Mouse (Mus musculus): ENCODE results near the gene Myof.

- TF ChIP-seq CTCF (conservative IDR thresholded peaks at IDR 0.05; ENCODE audit: insufficient read depth, insufficient read length, low read depth, low read length) (no peak), POLR2A (IDR thresholded peaks at IDR 0.05; ENCODE audit: low read depth, low read length) (no peak)
Observed at GRCm38 (mm10) chr19:37959076-37959475, 84.3 kb downstream of the Myof start.

All from kidney, adult 2 months (tissue).